Mouse (Mus musculus): ENCODE results near the gene Pdcl2. TPM values are rescaled to one million over a fixed set of nuclear protein-coding genes. Genes with fewer than 3 reads are reported as not detected.

Gene Pdcl2
- polyA plus RNA-seq (2016; fragmentation: Nextera tagmentation; extraction: Ambion mirVana): not detected in 2 replicates

DNA sequence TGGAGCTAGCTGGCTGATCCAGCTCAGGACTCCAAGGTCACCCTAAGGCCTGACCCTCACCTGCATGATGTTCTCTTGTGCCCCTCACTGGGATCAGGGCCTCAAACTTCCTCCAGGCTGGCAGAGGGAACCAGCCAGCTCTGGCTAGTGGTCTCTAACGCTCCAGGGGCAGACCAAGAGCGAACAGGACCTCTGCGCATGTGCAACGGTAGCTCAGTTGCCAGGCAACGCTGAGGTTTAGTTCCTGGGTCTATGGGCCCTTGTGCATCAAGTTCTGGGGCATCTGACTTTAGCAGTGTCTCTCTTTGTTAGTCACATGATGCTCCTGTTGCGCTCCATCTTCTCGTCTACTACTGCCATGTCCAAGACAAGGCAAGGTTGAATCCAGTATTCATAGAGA, at the start of gene Pdcl2:
TSS of gene Pdcl2 (minus strand) at position 204 of the 400 bp plus-strand sequence.
- no peak within 1 kb of the TSS for H3K4me3 ChIP-seq
- no peak within 1 kb of the TSS for H3K27ac ChIP-seq
- H3K4me1 ChIP-seq: no peaks in the 10 kb centered on the region
- no peak within 1 kb of the TSS for H3K9ac ChIP-seq
- no peak for ATAC-seq (ENCODE audit: insufficient number of reproducible peaks, insufficient read depth, low FRiP score, low TSS enrichment)
- WGBS: 93% methylated on average over 7 of the region's 7 CpGs
- H3K4me2 ChIP-seq (replicated peaks): no peak within 1 kb of the TSS
- no peaks in the 10 kb centered on the region for H3K36me3 ChIP-seq
- no peaks in the 10 kb centered on the region for H3K9me3 ChIP-seq
- H3K27me3 ChIP-seq: no peaks in the 10 kb centered on the region

DNA sequence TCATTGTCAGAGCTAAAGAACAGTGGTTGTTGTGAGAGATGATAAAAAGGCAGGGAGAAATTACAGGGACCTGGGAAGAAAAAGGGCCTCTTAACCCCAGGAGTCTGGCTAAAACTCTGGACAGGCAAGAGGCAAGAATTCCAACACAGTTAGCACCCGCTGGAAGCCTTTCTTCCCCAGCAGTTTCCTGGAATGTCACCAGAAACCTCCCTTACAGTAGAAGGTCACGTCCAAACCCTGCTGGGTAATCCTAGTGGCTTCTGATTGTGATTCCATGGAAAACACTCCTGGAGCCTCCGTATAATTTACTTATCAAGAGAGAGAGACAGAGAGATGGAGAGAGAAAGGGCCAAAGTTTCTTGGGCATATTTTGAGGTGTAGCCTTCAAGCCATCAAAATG, 48.3 kb upstream of the Pdcl2 start:
- Histone ChIP-seq H3K4me3 (no peak overlapping the region), H3K9ac (no peak overlapping the region), H3K36me3 (no peaks in the 10 kb centered on the region), H3K27ac (no peak overlapping the region), H3K27me3 (no peaks in the 10 kb centered on the region), H3K4me1 (no peaks in the 10 kb centered on the region), H3K9me3 (no peaks in the 10 kb centered on the region), H3K4me2 (replicated peaks) (no peak overlapping the region)
- WGBS: 30% methylated on average over 3 of the region's 3 CpGs
- no peak for ATAC-seq (ENCODE audit: insufficient number of reproducible peaks, insufficient read depth, low FRiP score, low TSS enrichment)

DNA sequence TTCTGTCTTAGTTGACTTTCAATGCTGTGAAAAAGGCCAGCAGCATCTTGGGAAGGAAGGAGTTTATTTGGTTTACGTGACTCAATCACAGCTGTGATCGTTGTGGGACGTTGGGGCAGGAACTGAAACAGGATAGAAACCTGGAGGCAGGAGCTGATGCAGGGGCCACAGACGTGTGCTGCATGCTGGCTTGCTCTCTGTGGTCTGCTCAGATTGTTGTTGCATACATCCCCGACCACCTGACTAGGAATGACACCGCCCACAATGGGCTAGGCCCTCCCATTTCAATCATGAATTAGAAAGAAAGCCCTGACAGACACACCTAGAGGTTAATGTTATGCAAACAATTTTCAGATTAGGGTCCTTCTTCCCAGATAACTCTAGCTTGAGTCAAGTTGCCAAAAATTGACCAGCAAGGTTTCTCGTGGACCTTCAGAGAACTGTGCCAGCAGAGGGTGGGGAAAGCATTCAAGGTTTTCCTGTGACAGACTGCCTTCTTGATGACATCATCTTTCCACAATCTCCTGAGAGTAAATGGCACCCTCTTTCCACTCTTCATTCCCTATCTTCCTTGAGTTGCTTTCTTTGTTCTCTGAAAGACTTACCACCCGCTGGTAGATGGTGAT, 38.4 kb upstream of the Pdcl2 start:
- no peak overlapping the region for H3K4me2 ChIP-seq (replicated peaks)
- no peaks in the 10 kb centered on the region for H3K4me1 ChIP-seq
- H3K4me3 ChIP-seq: no peak overlapping the region
- peaks cover 4% of the 10 kb centered on the region; the same call in 1 of the 2 replicates for H3K27me3 ChIP-seq
- H3K9ac ChIP-seq: no peak overlapping the region
- WGBS: 74% methylated on average over 8 of the region's 8 CpGs
- no peaks in the 10 kb centered on the region for H3K9me3 ChIP-seq
- no peak overlapping the region for H3K27ac ChIP-seq
- no peak for ATAC-seq (ENCODE audit: insufficient number of reproducible peaks, insufficient read depth, low FRiP score, low TSS enrichment)
- no peaks in the 10 kb centered on the region for H3K36me3 ChIP-seq

GRCm38 (mm10) chr5:76365406-76365805, 34.5 kb upstream of the Pdcl2 start:
- Histone ChIP-seq H3K4me3 (no peak overlapping the region), H3K4me1 (peaks cover 11% of the 10 kb centered on the region), H3K4me2 (replicated peaks) (no peak overlapping the region), H3K27me3 (peaks cover 25% of the 10 kb centered on the region), H3K9me3 (no peaks in the 10 kb centered on the region), H3K9ac (no peak overlapping the region), H3K27ac (no peak overlapping the region), H3K36me3 (no peaks in the 10 kb centered on the region)
- ATAC-seq (ENCODE audit: insufficient number of reproducible peaks, insufficient read depth, low FRiP score, low TSS enrichment): no peak
- 46% methylated on average over 5 of the region's 5 CpGs for WGBS

DNA sequence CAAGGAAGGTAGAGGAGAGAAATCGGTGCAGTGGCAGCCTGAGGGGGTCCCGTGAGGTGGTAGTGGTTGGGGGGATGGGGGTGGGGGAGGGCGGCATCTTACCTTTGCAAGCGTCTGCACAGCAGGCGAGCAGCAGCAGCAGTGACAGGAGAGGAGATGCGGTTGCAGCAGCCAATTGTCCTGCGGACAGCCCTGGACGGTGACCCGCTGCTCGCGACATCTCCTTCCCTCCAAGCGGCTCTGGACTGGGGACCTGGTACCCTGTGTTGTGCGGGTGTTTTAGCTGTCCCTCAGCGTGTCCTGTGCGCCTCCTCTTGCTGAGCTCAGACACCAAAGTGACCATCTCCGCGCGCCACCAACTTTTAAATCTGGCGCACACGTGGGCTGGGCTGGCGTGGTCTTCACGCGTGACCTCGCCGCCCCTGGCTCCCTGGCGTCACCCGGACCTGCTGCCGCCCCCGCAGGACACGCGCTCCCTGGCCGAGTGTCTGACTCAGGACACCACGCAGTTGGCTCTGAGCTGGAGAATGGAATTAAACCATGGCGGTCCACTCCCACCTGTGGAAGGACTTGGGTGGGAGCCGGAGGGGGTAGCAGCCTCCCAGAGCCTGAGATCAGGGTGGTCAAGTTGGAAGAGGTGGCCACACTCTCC, 32.6 kb upstream of the Pdcl2 start, which contains the start of gene Nmu:
TSS of gene Nmu (minus strand) at position 336 of the 652 bp plus-strand sequence.
- Histone ChIP-seq H3K27me3 (peaks cover 25% of the 10 kb centered on the region), H3K9ac (peak within 1 kb of the TSS; percentile 44), H3K4me1 (peaks cover 11% of the 10 kb centered on the region), H3K36me3 (no peaks in the 10 kb centered on the region), H3K27ac (no peak within 1 kb of the TSS), H3K9me3 (no peaks in the 10 kb centered on the region), H3K4me2 (replicated peaks) (peak within 1 kb of the TSS; percentile 89), H3K4me3 (peak within 1 kb of the TSS; percentile 41)
- 0 out of 2 replicates have a peak, but pooled peaks have one; percentile 60 for ATAC-seq (ENCODE audit: insufficient number of reproducible peaks, insufficient read depth, low FRiP score, low TSS enrichment)
- 5% methylated on average over 35 of the region's 35 CpGs for WGBS

GRCm38 (mm10) chr5:76360786-76361185, 29.8 kb upstream of the Pdcl2 start:
- Histone ChIP-seq H3K36me3 (no peaks in the 10 kb centered on the region), H3K4me2 (replicated peaks) (no peak overlapping the region), H3K4me3 (no peak overlapping the region), H3K9ac (no peak overlapping the region), H3K27me3 (peaks cover 25% of the 10 kb centered on the region), H3K27ac (no peak overlapping the region), H3K9me3 (no peaks in the 10 kb centered on the region), H3K4me1 (peaks cover 11% of the 10 kb centered on the region)
- WGBS: 77% methylated on average over 4 of the region's 4 CpGs
- ATAC-seq (ENCODE audit: insufficient number of reproducible peaks, insufficient read depth, low FRiP score, low TSS enrichment): no peak

DNA sequence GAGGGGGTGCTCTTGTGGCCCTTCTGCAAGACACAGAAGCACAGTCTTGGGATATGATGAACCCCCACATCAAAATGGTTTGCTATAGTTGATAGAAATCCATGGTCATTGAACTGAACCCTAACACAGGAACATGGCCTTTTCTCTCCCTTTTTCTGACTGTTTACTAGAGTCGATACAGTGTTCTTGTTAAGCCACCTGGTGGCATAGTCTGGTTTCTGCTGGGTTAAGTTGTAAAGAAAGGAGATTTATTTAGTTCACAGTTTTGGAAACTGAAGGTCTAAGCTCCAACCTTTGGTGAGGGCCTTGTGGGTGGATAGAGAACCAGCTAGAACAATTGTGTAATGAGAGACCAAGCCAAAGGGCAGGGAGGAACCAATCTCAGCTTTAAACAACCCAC, 29.1 kb upstream of the Pdcl2 start:
- Histone ChIP-seq H3K27me3 (peaks cover 25% of the 10 kb centered on the region), H3K9me3 (no peaks in the 10 kb centered on the region), H3K4me2 (replicated peaks) (no peak overlapping the region), H3K4me1 (peaks cover 11% of the 10 kb centered on the region), H3K36me3 (no peaks in the 10 kb centered on the region), H3K9ac (no peak overlapping the region), H3K27ac (no peak overlapping the region), H3K4me3 (no peak overlapping the region)
- WGBS: 78% methylated on average over 1 of the region's 1 CpGs
- no peak for ATAC-seq (ENCODE audit: insufficient number of reproducible peaks, insufficient read depth, low FRiP score, low TSS enrichment)

- Histone ChIP-seq H3K27ac (no peak overlapping the region), H3K9ac (no peak overlapping the region), H3K4me2 (replicated peaks) (no peak overlapping the region), H3K4me3 (no peak overlapping the region), H3K9me3 (no peaks in the 10 kb centered on the region), H3K4me1 (no peaks in the 10 kb centered on the region), H3K27me3 (no peaks in the 10 kb centered on the region), H3K36me3 (no peaks in the 10 kb centered on the region)
- WGBS: 57% methylated on average over 7 of the region's 7 CpGs
- ATAC-seq (ENCODE audit: insufficient number of reproducible peaks, insufficient read depth, low FRiP score, low TSS enrichment): no peak
Observed at GRCm38 (mm10) chr5:76351953-76352611, 21.1 kb upstream of the Pdcl2 start.

DNA sequence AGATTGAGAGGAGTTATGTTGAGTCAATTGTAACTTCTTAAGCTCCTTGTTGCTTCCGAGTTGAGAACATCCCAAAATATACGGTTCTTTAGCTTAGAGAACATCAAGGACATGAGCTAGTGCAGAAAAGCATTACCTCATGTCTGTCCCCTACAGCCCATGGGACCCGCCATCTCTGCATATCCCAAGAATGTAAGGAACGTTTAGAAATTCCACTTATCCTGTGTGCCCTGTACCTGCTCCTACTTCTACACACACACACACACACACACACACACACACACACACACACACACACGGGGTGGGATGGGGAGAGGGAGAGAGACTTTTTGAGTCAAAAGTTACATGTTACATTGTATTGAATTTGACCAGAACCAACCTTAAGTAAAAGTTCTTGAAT, 20.6 kb upstream of the Pdcl2 start:
- Histone ChIP-seq H3K9ac (no peak overlapping the region), H3K4me1 (no peaks in the 10 kb centered on the region), H3K4me3 (no peak overlapping the region), H3K27me3 (no peaks in the 10 kb centered on the region), H3K36me3 (no peaks in the 10 kb centered on the region), H3K9me3 (no peaks in the 10 kb centered on the region), H3K27ac (no peak overlapping the region), H3K4me2 (replicated peaks) (no peak overlapping the region)
- ATAC-seq (ENCODE audit: insufficient number of reproducible peaks, insufficient read depth, low FRiP score, low TSS enrichment): no peak
- 87% methylated on average over 5 of the region's 5 CpGs for WGBS

DNA sequence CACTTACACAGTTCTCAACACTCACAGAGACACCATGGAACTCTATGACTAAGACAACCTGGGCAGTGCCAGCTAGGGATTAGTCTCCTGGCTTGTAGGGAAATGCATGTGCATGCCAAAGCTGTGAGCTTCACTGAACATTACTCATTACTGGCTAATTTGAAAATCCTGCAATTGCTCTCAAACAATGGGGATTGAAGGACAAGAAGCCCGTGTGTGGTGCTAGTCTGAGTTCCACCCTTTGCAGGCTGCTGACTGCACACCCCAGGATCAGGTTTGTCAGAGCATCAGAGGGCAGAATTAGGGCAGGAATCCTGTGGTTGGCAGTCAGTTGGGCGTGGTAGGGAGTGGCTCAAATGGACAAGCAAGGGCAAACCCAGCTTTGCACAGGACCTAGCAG, 15.2 kb upstream of the Pdcl2 start:
- no peak for ATAC-seq (ENCODE audit: insufficient number of reproducible peaks, insufficient read depth, low FRiP score, low TSS enrichment)
- Histone ChIP-seq H3K4me1 (no peaks in the 10 kb centered on the region), H3K27ac (no peak overlapping the region), H3K4me3 (no peak overlapping the region), H3K9ac (no peak overlapping the region), H3K4me2 (replicated peaks) (no peak overlapping the region), H3K36me3 (no peaks in the 10 kb centered on the region), H3K9me3 (no peaks in the 10 kb centered on the region), H3K27me3 (no peaks in the 10 kb centered on the region)
- WGBS: 65% methylated on average over 2 of the region's 2 CpGs

GRCm38 (mm10) chr5:76340931-76341330, 10.0 kb upstream of the Pdcl2 start:
- 66% methylated on average over 2 of the region's 2 CpGs for WGBS
- Histone ChIP-seq H3K9ac (no peak overlapping the region), H3K4me3 (no peak overlapping the region), H3K36me3 (no peaks in the 10 kb centered on the region), H3K27me3 (no peaks in the 10 kb centered on the region), H3K27ac (no peak overlapping the region), H3K9me3 (no peaks in the 10 kb centered on the region), H3K4me1 (no peaks in the 10 kb centered on the region), H3K4me2 (replicated peaks) (no peak overlapping the region)
- ATAC-seq (ENCODE audit: insufficient number of reproducible peaks, insufficient read depth, low FRiP score, low TSS enrichment): 0 out of 2 replicates have a peak, but pooled peaks have one; percentile 10

- no peaks in the 10 kb centered on the region for H3K9me3 ChIP-seq
- H3K27ac ChIP-seq: no peak overlapping the region
- H3K4me1 ChIP-seq: no peaks in the 10 kb centered on the region
- H3K4me3 ChIP-seq: no peak overlapping the region
- no peak for ATAC-seq (ENCODE audit: insufficient number of reproducible peaks, insufficient read depth, low FRiP score, low TSS enrichment)
- H3K36me3 ChIP-seq: no peaks in the 10 kb centered on the region
- WGBS: 87% methylated on average over 8 of the region's 8 CpGs
- H3K27me3 ChIP-seq: no peaks in the 10 kb centered on the region
- H3K4me2 ChIP-seq (replicated peaks): no peak overlapping the region
- no peak overlapping the region for H3K9ac ChIP-seq
Observed at GRCm38 (mm10) chr5:76337100-76337499, 6.1 kb upstream of the Pdcl2 start.

Data from embryonic facial prominence, embryonic 12.5 days (tissue).